Mouse (Mus musculus) cerebellum, postnatal 36 days (tissue): Measurements from ENCODE around the gene Zfp618.

ENCODE experiments used
- DNase-seq, 2 experiments: peaks; one replicate each; pipeline ENCODE4 v3.0.0; 2021 to 2022; ENCODE audit warnings: mixed read lengths in 2 of 2

Gene Zfp618

DNA sequence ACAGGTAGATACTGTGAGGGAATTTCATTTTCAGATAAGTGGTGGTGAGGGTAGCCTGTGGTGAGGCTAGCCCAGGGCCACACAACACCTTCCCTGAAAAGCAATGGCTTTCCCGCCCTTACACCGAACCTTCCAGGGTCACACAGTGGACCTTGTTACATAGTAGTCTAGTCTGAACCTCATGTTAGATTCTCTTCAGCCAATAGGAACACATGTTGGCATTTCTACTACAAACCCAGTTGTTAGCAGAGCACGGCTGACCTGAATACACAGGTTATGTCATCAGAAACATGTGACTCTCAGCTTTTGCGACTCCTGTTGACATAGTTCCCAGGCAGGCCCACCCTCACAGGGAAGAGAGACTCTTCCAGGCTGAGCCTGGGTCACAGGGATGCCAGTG, 33.9 kb downstream of the Zfp618 start:
- no peak for DNase-seq

- DNase-seq: no peak
These were observed 34.5 kb downstream of the Zfp618 start for GRCm38 (mm10) chr4:62999916-63000315.

DNA sequence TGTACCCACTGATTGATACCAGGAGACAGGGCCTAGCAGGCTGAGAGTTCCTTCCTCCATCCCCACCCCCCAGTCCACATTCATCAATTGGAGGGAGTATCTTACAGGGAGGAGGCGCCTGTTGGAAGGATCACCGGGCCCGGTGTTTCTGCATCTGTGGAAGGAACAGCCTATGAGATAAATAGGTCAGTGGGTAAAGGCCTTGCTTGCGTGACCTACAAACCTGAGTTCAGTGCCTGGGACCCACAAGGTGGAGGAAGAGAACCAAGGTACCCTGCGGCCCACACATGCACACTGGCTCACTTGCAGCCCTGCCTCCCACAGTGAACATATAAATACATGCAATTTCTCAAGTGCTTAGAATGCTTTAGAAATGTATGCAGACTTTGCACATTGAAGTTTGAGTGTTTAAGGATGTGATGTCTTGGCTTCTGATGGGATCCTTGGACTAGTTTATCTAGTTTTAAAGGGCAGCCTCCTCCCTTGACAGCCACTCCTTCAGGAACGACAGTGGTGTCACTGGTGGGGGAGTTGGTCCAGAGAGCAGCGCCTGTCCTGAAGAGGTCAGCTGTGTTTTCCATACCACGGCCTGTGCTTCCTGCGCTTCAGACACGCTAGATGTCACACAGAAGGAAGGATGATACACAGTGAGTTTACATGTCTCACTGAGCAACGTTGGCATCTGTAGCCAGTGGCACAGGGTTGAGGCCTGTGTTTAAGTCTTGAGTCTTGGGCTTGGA, 35.1 kb downstream of the Zfp618 start:
- DNase-seq: no peak

GRCm38 (mm10) chr4:63002386-63002785, 37.0 kb downstream of the Zfp618 start:
- no peak for DNase-seq

DNA sequence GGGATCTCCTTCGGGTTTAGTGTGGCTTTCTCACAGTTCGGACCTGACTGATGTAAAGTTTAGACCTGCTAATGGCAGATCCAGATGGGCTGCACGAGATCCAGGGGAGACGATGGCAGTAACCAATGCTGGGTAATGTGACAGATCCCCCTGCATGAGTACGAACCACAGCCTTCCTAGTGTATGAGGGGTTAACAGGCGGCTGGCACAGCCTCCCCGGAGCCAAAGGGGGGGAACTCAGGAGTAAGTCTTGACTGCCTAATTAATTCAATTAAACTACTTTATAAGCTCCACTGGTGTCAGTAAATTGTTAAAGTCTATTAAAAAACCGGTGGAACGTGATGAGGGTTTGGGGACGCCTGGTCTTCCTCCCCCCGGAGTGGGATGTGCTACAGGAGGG, 39.1 kb downstream of the Zfp618 start:
- DNase-seq: no peak

GRCm38 (mm10) chr4:63005446-63006185, 40.2 kb downstream of the Zfp618 start:
- no peak for DNase-seq

DNA sequence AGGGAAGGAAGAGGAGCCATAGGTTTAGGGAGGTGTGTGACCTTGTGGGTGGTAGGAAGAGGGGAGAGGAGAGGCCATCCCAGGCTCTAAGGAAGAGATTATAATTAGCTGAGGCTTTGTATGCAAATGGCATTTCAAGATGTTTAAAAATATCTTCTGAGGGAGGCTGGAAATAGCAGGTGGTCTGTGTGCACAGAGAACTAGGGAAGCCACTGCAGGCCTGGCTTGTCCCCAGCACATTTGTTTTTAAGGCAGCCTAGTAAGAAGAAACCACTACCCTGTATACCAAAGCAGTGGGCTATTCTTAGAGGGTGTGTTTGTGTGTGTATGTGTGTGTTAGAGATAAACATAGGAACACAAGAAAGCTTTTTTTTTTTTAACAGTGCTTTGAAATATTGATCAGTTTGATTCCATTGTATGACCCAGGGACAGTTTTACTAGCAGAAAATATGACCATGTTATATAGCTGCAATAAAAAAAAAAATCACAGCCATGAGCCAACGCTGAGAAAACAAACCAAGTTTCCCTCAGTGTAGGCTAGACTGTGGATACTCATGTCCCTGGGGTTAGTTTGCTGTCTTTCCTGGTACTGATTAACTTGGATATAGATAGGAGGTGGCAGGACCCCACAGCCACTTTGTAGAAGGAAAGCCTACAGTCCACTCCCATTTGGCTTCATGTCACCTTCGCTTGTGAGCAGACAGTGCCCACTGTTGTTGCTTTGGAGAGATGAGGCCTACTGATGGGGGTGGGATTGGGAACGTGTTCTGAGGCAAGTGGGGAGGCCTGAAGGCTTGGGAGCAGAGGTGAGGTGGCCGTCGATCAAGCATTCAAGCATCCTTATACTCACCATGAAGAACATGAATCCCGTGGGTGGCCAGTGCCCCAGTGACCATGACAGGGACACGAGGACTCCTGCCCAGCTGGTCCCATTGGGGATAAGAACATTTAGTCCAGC, 41.1 kb downstream of the Zfp618 start:
- no peak for DNase-seq

GRCm38 (mm10) chr4:63008206-63008605, 42.8 kb downstream of the Zfp618 start:
- DNase-seq: no peak

DNA sequence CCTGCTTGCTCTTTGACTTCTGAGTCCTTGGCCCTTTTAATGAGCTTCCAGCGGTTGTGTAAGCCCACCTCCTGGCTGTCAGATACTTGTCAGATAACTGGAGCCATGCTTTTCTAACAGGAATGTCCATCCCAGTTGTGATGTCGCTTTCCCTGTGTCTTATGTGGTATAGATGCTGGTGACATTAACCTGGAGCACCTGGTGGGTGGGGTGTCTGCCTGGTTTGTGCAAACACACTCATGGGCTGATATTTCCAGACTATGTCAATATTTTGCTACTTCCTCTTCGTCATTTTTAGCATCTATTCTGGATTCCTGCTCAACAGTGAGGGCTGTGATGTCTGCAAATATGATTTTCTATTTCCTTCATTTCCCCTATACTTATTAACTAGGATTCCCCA, 43.4 kb downstream of the Zfp618 start:
- no peak for DNase-seq

DNA sequence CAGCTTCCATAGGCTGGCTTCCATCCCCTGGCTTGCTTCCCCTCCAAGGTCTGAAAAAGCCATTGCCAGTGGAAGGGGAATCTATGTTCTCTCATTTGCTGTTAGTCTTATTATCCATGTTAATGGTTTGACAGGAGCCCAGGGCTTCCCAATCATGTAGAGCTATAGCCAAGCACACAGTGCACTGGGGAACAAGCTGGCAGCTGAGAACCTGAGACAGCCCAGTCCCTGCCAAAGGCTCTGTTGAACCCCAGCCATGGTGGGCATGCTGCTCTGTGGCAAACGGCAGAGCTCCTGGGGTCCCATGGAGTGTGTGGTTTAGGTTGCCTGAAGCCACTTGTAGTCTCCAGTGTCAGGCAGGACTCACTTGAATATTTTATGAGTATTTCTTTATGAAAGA, 44.4 kb downstream of the Zfp618 start:
- no peak for DNase-seq

DNA sequence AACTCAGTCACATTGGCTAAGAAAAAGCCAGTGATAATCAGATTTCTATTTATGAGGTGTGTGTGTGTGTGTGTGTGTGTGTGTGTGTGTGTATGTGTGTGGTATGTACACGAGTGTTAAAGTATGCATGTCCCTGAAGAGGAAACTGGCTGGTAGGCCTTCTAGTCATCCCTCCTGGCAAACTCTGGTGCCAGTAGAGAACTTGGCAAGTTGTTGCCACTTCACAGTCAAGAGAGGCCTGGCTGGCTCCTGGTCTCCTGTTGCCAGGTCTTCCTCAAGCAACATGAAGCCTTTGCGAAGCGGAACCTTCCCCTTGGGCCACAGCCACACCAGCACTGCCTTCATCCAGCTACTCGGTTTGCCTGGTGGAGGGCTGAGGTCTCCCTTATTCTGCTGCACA, 44.9 kb downstream of the Zfp618 start:
- DNase-seq: peak; percentile 37 to 41

DNA sequence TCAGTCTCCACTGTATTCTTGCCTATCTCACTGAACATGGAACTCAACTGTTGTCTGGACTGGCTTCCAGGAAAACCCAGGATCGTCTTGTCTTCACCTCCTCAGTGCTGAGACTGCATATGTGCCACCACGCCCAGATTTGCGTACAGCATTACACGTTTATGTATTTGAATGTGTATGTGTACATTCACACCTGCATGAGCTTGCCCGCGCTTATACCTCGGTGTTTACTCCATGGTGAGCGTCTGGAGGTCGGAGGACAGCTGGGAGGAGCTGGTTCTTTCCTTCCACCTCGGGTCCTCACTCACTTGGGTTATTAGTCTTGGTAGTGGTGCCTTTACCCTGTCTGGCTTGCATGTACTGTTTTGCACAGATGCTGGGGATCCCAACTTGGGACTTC, 53.2 kb downstream of the Zfp618 start:
- DNase-seq: no peak

- no peak for DNase-seq
These were observed 54.1 kb downstream of the Zfp618 start for GRCm38 (mm10) chr4:63019428-63019858.

- DNase-seq: no peak
These were observed 55.8 kb downstream of the Zfp618 start for GRCm38 (mm10) chr4:63021034-63021700.

GRCm38 (mm10) chr4:63023465-63023864, 58.1 kb downstream of the Zfp618 start:
- DNase-seq: no peak

DNA sequence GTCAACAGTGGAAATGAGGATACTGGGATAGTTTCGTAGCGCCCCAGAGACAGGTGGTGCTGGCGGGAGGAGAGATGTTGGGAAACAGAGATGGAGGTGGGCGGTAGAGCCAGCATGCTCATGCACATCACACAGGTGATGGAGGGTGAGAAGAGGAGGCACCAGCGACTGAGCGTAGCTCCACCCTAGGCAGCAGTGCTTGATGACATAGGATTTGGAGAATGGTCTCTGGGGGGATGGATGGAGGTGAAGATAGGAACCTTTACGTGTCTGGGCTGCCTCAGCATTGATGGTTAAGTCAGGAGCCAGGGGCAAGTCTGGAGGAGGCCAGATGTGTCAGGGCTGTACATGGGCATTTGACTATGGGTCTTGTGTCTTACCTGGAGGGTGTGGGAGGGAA, 58.7 kb downstream of the Zfp618 start:
- no peak for DNase-seq

DNA sequence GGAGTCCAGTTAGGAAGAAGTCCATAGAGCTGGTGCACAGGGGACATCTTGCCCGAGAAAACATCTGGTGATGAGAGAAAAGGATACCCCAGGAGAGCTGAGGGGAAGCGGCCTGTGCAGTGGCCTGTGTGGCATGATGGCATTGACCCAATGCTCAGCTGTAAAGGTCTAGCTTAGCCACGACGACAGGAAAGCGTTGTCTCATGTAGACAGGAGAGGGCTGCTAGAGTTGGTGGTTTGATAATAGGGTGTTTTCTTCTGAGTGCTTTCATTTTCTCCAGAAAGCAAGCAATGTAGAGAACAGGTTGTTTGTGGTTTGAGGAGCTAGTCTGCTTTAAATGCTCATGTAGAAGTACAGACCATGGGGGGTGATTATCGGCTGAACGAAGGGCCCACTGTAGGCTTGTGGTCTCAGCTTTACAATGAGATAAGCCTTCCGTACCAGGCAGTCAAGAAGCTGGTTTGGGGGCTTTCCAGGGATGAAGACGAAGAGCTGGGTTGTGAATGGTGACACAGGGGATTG, 59.4 kb downstream of the Zfp618 start:
- DNase-seq: no peak

GRCm38 (mm10) chr4:63025306-63025705, 59.9 kb downstream of the Zfp618 start:
- DNase-seq: no peak

GRCm38 (mm10) chr4:63026286-63026685, 60.9 kb downstream of the Zfp618 start:
- no peak for DNase-seq

GRCm38 (mm10) chr4:63027451-63027850, 62.1 kb downstream of the Zfp618 start:
- no peak for DNase-seq

GRCm38 (mm10) chr4:63030157-63030556, 64.8 kb downstream of the Zfp618 start:
- DNase-seq: no peak

DNA sequence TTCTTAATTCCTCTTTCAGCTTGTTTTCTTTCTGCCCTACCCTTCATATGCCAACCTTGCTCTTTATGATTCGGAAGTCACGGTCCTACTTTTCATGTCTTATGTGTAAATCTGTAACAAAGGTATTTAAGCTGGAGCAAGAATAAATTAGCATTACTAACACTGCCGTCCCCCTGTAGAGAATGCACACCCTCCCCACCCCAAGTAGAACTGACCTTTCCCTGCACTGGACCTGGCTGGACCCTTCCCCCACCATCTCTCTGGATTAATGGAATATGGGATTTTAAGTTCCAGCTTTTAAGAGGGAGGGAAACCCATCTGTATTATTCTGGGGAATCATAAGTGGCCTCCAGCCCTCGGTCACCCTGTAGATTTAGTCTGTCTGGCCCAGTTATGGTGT, 65.9 kb downstream of the Zfp618 start:
- no peak for DNase-seq
